Mouse (Mus musculus) forebrain, embryonic 11.5 days (tissue): ENCODE data around the gene Olfr9. TPM values are rescaled to one million over a fixed set of nuclear protein-coding genes. Genes with fewer than 3 reads are reported as not detected.
"Not testable (repeated sequence)": the region's sequence is repeated elsewhere in the genome, so short reads cannot be mapped to it uniquely, and the experiment has no call there.

Source experiments
- ATAC-seq: fragments of 200-750 bp; cut with Nextera tagmentation; replicated peaks from 2 replicates; pipeline ENCODE4 v1.8.0; 2017; ENCODE audit warnings: moderate TSS enrichment; ENCODE audit not compliant: low FRiP score
- DNase-seq: peaks from one replicate; pipeline ENCODE4 v3.0.0-alpha.2; 2017; ENCODE audit warnings: low spot score
- H3K27ac ChIP-seq: fragments of 300-500 bp; sonication (generic); 2 replicates; pipeline ENCODE4 v1.5.1; 2014; ENCODE audit warnings: low read depth, low read length
- H3K27me3 ChIP-seq: fragments of 300-500 bp; sonication (generic); 2 replicates; pipeline ENCODE4 v1.6.1; 2014; ENCODE audit warnings: mild to moderate bottlenecking, low read length, mixed read lengths; ENCODE audit not compliant: control insufficient read depth, insufficient read depth
- H3K36me3 ChIP-seq: fragments of 300-500 bp; sonication (generic); 2 replicates; pipeline ENCODE4 v1.6.1; 2014; ENCODE audit warnings: mild to moderate bottlenecking, low read length, moderate library complexity, mixed read lengths; ENCODE audit not compliant: control insufficient read depth, insufficient read depth
- H3K4me1 ChIP-seq: fragments of 300-500 bp; sonication (generic); replicated peaks from 2 replicates; pipeline ENCODE4 v1.6.1; 2014; ENCODE audit warnings: low read length, mixed read lengths; ENCODE audit not compliant: control insufficient read depth, insufficient read depth
- H3K4me2 ChIP-seq: fragments of 300-500 bp; sonication (generic); 2 replicates; pipeline ENCODE4 v1.6.1; 2014; ENCODE audit warnings: low read depth, mild to moderate bottlenecking, low read length, moderate library complexity, mixed read lengths; ENCODE audit not compliant: severe bottlenecking
- H3K4me3 ChIP-seq: fragments of 300-500 bp; sonication (generic); 2 replicates; pipeline ENCODE4 v1.5.1; 2014; ENCODE audit warnings: low read depth, low read length
- H3K9ac ChIP-seq: fragments of 300-500 bp; sonication (generic); 2 replicates; pipeline ENCODE4 v1.6.1; 2014; ENCODE audit warnings: low read length
- H3K9me3 ChIP-seq: fragments of 300-500 bp; sonication (generic); 2 replicates; pipeline ENCODE4 v1.6.1; 2016; ENCODE audit warnings: low read length, mixed read lengths; ENCODE audit not compliant: control insufficient read depth
- WGBS: fragments of 180-500 bp; shearing (Covaris S2); extraction: QIAGEN DNeasy Blood & Tissue Kit; methylation state at CpG from one replicate; pipeline ENCODE4 v1.1.7; 2014; 5-methylcytosine and 5-hydroxymethylcytosine counted together
- polyA plus RNA-seq: library from polyadenylated mRNA; unstranded; fragments of >200 nt; fragmentation: Nextera tagmentation; extraction: Ambion mirVana; gene quantifications from 2 replicates; pipeline ENCODE4 v1.2.1, GENCODE M21; 2014

Gene Olfr9
- polyA plus RNA-seq, 1 experiment from 2014 or later, result not detected

- not testable (repeated sequence) for DNase-seq, H3K4me1 ChIP-seq, H3K27ac ChIP-seq, H3K9ac ChIP-seq, H3K36me3 ChIP-seq, H3K27me3 ChIP-seq, H3K4me3 ChIP-seq, H3K9me3 ChIP-seq, H3K4me2 ChIP-seq
- ATAC-seq, result peak; percentile 46; the same call in 1 of the 2 replicates
- WGBS, result 66% methylated on average over 7 of the region's 10 CpGs
Measured at GRCm38 (mm10) chr10:128990129-128990850, 1.1 kb downstream of the Olfr9 start.

GRCm38 (mm10) chr10:128990994-128991393 is 1.8 kb downstream of the Olfr9 start:
- no peaks in the 10 kb centered on the region for H3K9me3 ChIP-seq
- H3K36me3 ChIP-seq, result no peaks in the 10 kb centered on the region
- ATAC-seq, result no peak
- H3K4me2 ChIP-seq, result no peak overlapping the region
- no peak overlapping the region for H3K27ac ChIP-seq
- no peaks in the 10 kb centered on the region for H3K4me1 ChIP-seq
- H3K4me3 ChIP-seq, result no peak overlapping the region
- no peaks in the 10 kb centered on the region for H3K27me3 ChIP-seq
- no peak overlapping the region for H3K9ac ChIP-seq
- no peak for DNase-seq

GRCm38 (mm10) chr10:128995796-128996195 is 6.6 kb downstream of the Olfr9 start:
- Histone ChIP-seq H3K9ac (no peak overlapping the region), H3K4me2 (no peak overlapping the region), H3K27me3 (no peaks in the 10 kb centered on the region)

GRCm38 (mm10) chr10:128996523-128997040 is 7.4 kb downstream of the Olfr9 start:
- no peak overlapping the region for H3K4me3 ChIP-seq
- 82% methylated on average over 4 of the region's 4 CpGs for WGBS
- H3K9ac ChIP-seq, result no peak overlapping the region
- ATAC-seq, result peak; percentile 44; the same call in 1 of the 2 replicates
- no peak for DNase-seq
- no peak overlapping the region for H3K4me2 ChIP-seq
- H3K9me3 ChIP-seq, result no peaks in the 10 kb centered on the region
- no peak overlapping the region for H3K27ac ChIP-seq
- H3K36me3 ChIP-seq, result no peaks in the 10 kb centered on the region
- H3K4me1 ChIP-seq, result no peaks in the 10 kb centered on the region
- no peaks in the 10 kb centered on the region for H3K27me3 ChIP-seq

More at GRCm38 (mm10) chr10:128995796-128996195, 6.6 kb downstream of the Olfr9 start:
- Histone ChIP-seq H3K4me3 (no peak overlapping the region), H3K9me3 (no peaks in the 10 kb centered on the region), H3K4me1 (no peaks in the 10 kb centered on the region), H3K27ac (no peak overlapping the region), H3K36me3 (no peaks in the 10 kb centered on the region)
- 100% methylated on average over 1 of the region's 1 CpGs for WGBS
- DNase-seq (no peak), ATAC-seq (no peak)

GRCm38 (mm10) chr10:129004032-129004920 is 15.0 kb downstream of the Olfr9 start:
- no peaks in the 10 kb centered on the region for H3K36me3 ChIP-seq
- no peak overlapping the region for H3K9ac ChIP-seq
- no peak overlapping the region for H3K4me3 ChIP-seq
- no peak overlapping the region for H3K4me2 ChIP-seq
- DNase-seq (no peak), ATAC-seq (no peak)
- H3K4me1 ChIP-seq, result no peaks in the 10 kb centered on the region
- H3K27me3 ChIP-seq, result no peaks in the 10 kb centered on the region
- no peak overlapping the region for H3K27ac ChIP-seq
- WGBS, result 70% methylated on average over 14 of the region's 14 CpGs
- no peaks in the 10 kb centered on the region for H3K9me3 ChIP-seq

GRCm38 (mm10) chr10:129010288-129010841 is 21.1 kb downstream of the Olfr9 start, which contains the start of gene Olfr763:
Gene Olfr763, plus strand, starts transcription at chr10:129010791.
- Histone ChIP-seq H3K9me3 (no peaks in the 10 kb centered on the region), H3K27me3 (no peaks in the 10 kb centered on the region), H3K9ac (no peak within 1 kb of the TSS), H3K27ac (no peak within 1 kb of the TSS), H3K4me3 (no peak within 1 kb of the TSS), H3K4me1 (no peaks in the 10 kb centered on the region), H3K36me3 (no peaks in the 10 kb centered on the region), H3K4me2 (no peak within 1 kb of the TSS)
- DNase-seq (no peak), ATAC-seq (no peak)
- 75% methylated on average over 2 of the region's 2 CpGs for WGBS

- not testable (repeated sequence) for H3K4me1 ChIP-seq, H3K27me3 ChIP-seq, H3K36me3 ChIP-seq, H3K27ac ChIP-seq, H3K4me3 ChIP-seq, H3K9ac ChIP-seq, ATAC-seq, H3K4me2 ChIP-seq, H3K9me3 ChIP-seq, DNase-seq
- WGBS, result 61% methylated on average over 2 of the region's 5 CpGs
Measured at GRCm38 (mm10) chr10:129011511-129011910, 22.3 kb downstream of the Olfr9 start.

- H3K9ac ChIP-seq, result no peak overlapping the region
- no peak overlapping the region for H3K4me2 ChIP-seq
- no peaks in the 10 kb centered on the region for H3K4me1 ChIP-seq
- H3K27me3 ChIP-seq, result no peaks in the 10 kb centered on the region
- H3K36me3 ChIP-seq, result no peaks in the 10 kb centered on the region
- ATAC-seq (no peak), DNase-seq (no peak)
- no peak overlapping the region for H3K4me3 ChIP-seq
- no peaks in the 10 kb centered on the region for H3K9me3 ChIP-seq
- no peak overlapping the region for H3K27ac ChIP-seq
Measured at GRCm38 (mm10) chr10:129014477-129014876, 25.2 kb downstream of the Olfr9 start.
